Mouse (Mus musculus) effector memory CD4-positive, alpha-beta T cell, adult 7 months (primary cell): ENCODE data around the gene Zfp14. TPM values are rescaled to one million over a fixed set of nuclear protein-coding genes. Genes with fewer than 3 reads are reported as not detected.

Experiments used
- polyA plus RNA-seq: library from polyadenylated mRNA; unstranded; fragments of 100-300 nt; shearing (Covaris generic); gene quantifications from one replicate; pipeline ENCODE4 v1.2.1, GENCODE M21; 2017

The Zfp14 gene
- 2.1 TPM for polyA plus RNA-seq

DNA sequence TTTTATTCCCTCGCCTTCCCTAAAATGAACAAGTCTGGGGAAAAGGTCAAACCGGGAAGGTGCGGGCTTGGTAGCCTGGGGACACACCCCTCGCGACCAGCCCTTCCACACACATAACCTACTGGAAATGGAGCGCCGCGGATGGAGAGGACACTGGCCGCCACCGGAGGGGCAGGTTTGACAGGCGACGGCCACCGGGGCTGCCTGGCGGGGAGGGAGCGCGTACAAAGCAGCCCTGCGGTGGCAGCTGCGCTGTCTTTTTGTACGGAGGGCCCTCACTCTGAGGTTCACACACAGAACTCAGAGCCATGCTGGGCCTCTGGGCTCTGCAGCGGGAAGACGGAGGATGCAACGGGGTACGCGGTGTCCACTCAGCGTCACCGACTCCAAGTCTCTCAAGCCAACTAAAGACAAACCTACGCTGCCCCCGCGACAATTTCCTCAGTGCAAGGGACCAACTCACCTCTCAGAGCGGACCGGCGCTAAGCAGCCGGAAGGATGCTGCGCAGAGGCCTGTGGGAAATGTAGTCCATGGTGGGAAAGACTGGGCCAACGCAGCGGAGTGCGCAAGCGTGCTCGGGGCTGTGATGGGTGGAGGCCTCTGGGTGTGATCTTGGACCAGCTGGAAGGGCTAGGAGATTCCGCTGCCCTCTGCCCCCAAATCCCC is at the start of gene Zfp14:
Gene Zfp14, minus strand, starts transcription at position 499 of the 667 bp plus-strand sequence.

DNA sequence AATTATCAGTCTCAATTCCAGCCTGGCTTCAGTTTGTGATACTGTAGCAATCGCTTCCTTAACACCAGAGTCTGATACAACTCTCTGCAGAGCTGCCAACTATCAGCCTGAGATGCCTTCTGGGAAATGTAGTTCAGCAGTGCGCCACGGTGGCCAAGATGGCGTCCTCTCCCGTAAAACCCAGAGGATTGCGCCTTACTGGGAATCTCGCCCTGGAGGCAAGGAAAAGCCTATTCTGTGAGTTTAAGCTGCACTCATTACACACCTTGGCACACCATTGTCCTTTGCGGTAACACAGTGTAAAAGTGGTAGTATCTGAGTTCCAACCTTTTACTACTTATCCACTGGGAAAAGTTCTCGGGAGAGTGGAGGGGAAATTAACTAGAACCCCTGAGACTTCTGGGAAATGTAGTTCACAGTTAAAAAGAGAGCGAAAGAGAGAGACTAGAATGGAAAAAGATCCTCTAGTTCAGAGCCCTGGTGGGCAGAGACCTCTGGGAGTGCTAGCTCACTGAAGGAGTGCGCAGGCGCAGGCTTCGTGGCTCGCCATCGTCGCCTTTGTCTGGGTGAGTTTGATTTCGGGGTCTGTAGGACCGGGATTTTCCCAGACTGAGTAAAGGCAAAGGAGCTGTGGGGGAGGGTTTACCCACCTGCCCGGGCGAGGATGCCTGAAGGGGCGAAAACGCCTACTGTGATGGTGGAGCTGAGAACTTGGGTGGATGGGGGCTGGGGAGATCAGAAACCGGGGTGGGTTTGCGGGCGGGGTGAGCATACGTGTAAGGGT is 43.7 kb upstream of the Zfp14 start, which contains the start of gene Zfp260:
Gene Zfp260, plus strand, starts transcription at position 132 of the 784 bp plus-strand sequence.

GRCm38 (mm10) chr7:30090092-30090969 is 39.2 kb upstream of the Zfp14 start, which contains the start of the genes Gm26920 and Zfp566:
TSS of gene Gm26920 (minus strand) at chr7:30090410.
TSS of gene Zfp566 (minus strand) at chr7:30090527.

GRCm38 (mm10) chr7:30072146-30073028 is 21.2 kb upstream of the Zfp14 start, which contains the start of gene Zfp82:
TSS of gene Zfp82 (minus strand) at chr7:30072900.

Other genes starting within 250 kb of the Zfp14 start
- gene Zfp790, start 235.3 kb downstream of the Zfp14 start, polyA plus RNA-seq = 5.9 TPM
- gene Zfp940, start 197.7 kb downstream of the Zfp14 start, polyA plus RNA-seq = 2.2 TPM
- 8.0 TPM for gene Zfp420, start 191.4 kb downstream of the Zfp14 start, polyA plus RNA-seq
- gene Zfp27, start 144.8 kb downstream of the Zfp14 start, polyA plus RNA-seq = 2.9 TPM
- 1.00 TPM for gene Zfp383, start 143.2 kb downstream of the Zfp14 start, polyA plus RNA-seq
- 2.2 TPM for gene Zfp74, start 97.3 kb downstream of the Zfp14 start, polyA plus RNA-seq
- 5.7 TPM for gene Zfp568, start 67.4 kb downstream of the Zfp14 start, polyA plus RNA-seq
- gene Zfp82, start 21.5 kb upstream of the Zfp14 start, polyA plus RNA-seq = 7.4 TPM
- gene Gm26920, start 39.0 kb upstream of the Zfp14 start, polyA plus RNA-seq = not detected
- 6.2 TPM for gene Zfp566, start 39.1 kb upstream of the Zfp14 start, polyA plus RNA-seq
- gene Zfp260, start 43.4 kb upstream of the Zfp14 start, polyA plus RNA-seq = 66.9 TPM
- gene Zfp382, start 70.6 kb upstream of the Zfp14 start, polyA plus RNA-seq = 13.4 TPM
- gene Zfp146, start 118.4 kb upstream of the Zfp14 start, polyA plus RNA-seq = 32.3 TPM
- gene Cox7a1, start 132.8 kb upstream of the Zfp14 start, polyA plus RNA-seq = not detected
- 60.7 TPM for gene Capns1, start 147.4 kb upstream of the Zfp14 start, polyA plus RNA-seq
- 32.3 TPM for gene Polr2i, start 180.6 kb upstream of the Zfp14 start, polyA plus RNA-seq
- gene Tbcb, start 180.9 kb upstream of the Zfp14 start, polyA plus RNA-seq = 61.3 TPM
- not detected for gene Ovol3, start 184.3 kb upstream of the Zfp14 start, polyA plus RNA-seq
- 0.85 TPM for gene Thap8, start 228.7 kb upstream of the Zfp14 start, polyA plus RNA-seq
- 4.5 TPM for gene Wdr62, start 229.0 kb upstream of the Zfp14 start, polyA plus RNA-seq
- 0.83 TPM for gene Clip3, start 240.3 kb upstream of the Zfp14 start, polyA plus RNA-seq